Mouse (Mus musculus) lung, postnatal 36 days (tissue): ENCODE measurements around the gene Etnk2.
A peak's percentile ranks its signal among the peaks of the same experiment; 100 is the strongest.

Source experiments
- DNase-seq: peaks from one replicate; pipeline ENCODE4 v3.0.0; 2022; ENCODE audit warnings: mixed read lengths

The Etnk2 gene

DNA sequence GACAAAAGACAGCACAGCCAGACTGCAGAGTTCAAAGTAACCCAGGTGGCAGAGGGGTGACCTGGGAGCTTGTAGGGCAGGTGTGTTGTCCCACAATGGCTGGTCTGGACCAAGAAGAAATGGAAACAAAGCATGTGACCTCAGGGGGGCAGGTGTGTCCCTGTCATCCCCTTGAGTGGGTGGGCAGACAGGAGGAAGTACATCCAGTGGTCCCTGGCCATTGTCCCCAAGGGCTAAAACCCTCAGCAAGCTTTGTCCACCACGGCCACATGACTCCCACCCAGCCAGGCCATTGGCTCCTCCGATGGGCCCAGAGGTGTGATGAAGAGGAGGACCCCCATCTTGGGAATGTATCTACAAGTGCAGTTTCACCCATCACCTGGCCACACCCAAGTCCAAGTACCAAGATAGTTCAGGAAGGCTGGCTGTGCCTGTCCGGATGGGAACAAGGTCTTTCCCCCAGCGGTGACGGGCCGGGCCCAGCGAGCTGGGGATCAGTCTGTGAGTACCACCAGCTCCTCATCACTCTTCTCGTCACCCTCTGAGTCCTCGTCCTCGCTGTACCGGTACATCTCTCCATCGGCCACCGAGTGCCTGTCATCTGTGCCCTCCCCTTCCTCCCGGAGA, 19.9 kb downstream of the Etnk2 start:
- DNase-seq = no peak

- peak; percentile 89 for DNase-seq
Observed at GRCm38 (mm10) chr1:133385506-133385905, 22.1 kb downstream of the Etnk2 start.

GRCm38 (mm10) chr1:133386209-133386608, 22.8 kb downstream of the Etnk2 start:
- no peak for DNase-seq

DNA sequence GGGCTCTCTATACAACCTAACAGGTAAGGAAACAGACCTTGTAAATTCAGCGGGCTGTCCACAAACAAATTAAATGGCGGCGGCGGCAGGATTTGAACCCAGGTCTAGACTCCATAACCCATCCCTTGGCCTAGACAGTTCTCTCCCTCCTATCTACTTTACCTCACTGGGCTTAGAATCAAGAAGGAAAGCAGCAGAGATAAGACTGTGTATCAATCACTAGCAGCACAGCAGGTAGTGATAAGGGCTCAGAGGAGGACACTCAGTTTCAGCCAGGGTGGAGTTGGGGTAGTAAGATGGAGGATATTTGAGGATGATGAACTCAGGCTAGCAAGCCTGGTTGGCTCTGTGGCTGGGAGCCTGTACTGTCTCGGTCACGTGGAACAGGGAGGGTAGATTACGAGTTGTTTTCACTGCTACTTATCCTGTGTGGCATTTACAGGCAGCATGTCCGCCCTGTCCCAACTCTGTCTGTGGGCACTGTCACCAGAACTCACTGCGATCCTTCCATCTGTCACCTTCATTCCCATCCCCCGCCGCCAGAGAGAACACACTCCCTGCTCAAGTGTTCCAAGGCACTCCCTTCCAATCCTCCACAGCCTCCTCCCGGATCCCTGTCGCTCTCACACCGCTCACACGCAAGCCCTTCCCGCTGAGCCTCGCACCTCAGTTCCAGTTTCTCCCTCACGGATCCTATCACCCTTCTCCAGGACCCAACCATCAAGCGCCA, 24.3 kb downstream of the Etnk2 start:
- DNase-seq = no peak

GRCm38 (mm10) chr1:133394702-133395101, 31.3 kb downstream of the Etnk2 start:
- DNase-seq = no peak

DNA sequence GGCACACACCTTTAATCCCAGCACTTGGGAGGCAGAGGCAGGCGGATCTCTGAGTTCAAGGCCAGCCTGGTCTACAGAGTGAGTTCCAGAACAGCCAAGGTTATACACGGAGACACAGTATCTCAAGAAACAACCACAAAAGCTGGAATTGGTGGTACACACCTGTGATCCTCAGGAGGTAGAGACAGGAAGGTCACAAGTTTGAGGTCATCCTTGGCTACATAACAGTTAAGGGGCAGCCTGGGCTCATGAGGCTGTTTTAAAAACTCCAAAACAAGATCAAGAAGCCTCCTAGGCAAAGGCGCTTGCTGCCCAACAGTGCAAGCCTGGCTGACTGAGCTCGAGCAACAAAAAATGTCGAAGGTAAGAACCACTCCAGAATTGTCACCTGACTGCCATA, 33.3 kb downstream of the Etnk2 start:
- no peak for DNase-seq

DNA sequence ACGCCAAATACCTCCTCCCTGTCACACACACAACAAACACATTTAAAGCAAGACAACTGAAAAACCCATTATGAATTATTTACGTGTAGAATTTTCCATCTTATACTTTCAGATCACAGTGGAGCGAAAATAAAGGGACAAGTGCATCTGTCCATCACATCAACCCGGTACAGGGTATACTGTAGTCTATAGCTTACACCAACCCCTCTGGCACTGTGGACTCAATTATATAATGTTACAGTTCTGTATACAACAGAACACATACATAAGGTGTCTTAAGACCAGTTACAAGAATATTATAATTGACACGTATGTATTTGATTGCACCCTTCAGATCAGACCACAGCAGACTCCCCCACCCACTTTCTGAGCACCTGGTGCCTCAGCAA, 33.7 kb downstream of the Etnk2 start:
- no peak for DNase-seq

- DNase-seq = peak; percentile 59
Observed at GRCm38 (mm10) chr1:133397483-133398237, 34.3 kb downstream of the Etnk2 start.

DNA sequence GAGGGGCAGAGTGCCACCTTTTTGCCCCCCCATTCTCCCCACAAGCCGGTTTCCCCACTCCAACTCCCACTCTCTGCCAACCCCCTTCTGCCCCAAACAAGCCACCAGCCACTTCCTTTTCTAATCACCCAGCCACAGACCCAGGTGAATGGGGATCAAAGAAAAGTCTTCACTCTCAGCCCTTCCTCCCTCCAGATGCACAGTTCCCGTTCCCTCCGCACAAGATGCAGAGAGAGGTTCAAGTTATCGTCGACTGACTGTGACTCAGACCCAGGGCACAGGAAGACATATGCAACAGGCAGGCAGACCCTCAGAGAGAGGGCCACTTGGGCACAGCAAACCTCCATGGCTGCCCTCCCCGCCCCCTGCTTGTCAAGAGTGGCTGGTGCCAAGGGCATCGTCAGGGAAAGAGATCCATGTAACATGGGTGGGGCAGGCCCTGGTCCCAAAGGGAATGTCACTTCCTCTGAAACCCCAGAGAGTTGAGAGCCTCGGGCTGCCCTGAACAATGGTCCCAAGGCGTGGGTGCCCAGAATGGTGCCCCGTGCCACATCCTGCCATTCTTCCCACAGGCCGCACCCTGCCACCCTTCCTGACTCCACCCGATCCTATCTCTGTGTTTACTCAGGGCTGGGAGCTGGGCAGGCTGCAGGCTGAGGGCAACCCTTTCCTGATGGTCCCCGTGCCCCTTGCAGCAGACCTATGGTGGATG, 36.8 kb downstream of the Etnk2 start:
- DNase-seq = peak; percentile 91

DNA sequence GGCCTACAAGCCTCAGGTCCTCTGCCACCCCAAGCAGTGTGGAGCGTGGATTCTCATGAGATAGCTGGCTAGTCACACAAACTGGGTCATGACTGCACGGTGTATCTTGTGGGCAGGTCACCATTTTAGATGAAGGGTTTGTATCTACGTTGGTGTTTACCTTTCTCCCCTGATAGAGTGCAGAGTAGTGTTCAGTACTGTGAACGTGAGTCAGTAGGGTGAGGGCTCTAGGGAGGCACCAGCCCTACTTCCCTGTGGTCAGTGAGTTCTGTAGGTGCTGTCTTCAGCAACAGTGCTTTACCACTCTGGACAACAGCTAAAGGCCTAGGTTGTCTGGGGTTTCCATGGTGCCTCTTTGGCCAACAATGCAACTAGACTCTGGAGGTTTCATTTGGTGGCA, 40.6 kb downstream of the Etnk2 start:
- DNase-seq = no peak

DNA sequence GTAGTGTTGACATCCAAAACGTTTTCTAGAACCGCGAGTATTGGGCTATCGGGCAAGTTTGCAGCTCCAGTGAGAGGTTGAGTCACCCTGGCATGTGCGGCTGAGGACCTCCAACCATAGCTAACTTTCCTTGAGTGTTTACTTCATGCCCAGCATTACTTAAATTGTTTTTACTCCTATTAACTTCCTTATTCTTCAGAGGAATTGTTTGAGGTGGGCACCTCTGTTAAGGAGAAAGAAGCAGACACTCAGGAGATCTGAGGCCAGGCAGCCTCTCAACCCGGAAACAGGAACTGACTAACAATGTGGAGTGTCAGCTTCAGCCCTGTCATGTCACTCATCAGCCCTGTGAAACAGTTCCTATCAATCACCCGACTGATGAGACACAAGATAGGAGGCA, 43.2 kb downstream of the Etnk2 start:
- peak; percentile 55 for DNase-seq

GRCm38 (mm10) chr1:133407436-133407835, 44.1 kb downstream of the Etnk2 start:
- peak; percentile 63 for DNase-seq

DNA sequence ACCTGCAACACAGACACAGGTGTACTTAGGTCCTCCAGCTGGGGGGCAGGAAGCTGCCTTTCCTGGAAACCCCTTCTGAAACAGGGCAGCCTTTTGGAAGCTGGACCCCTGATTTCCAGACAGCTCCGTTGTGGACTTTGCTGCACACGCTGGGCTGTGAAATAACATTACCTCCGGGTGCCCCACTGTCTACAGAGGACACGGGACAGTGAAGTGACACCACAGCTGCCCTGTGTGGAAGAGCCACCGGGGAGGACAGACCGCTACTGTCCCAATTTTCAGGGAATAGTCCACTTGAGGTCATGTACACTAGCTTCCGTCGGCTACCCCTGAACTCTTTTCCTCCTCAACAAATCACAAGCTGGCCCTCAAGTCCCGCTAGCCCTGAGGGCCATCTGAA, 44.9 kb downstream of the Etnk2 start:
- no peak for DNase-seq

GRCm38 (mm10) chr1:133408880-133409516, 45.6 kb downstream of the Etnk2 start:
- peak; percentile 1 for DNase-seq

DNA sequence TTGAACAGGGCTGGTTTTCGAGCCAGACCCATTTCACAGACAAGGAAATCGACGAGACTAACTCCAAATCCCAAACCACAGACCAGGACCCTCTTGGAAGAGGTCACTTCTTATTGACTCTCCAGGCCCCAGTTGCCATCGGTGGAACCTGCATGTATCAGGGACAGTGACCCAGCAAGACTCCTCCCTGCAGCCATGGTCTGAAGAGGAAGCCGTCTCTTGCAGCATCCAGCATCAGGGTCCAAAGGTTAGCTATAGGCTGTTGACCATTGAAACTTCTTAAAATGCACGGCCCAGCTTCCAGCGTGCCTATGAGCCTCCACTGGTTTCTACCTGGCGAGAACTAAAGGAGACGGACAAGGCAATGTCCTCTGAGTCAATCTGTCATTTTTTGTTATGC, 46.4 kb downstream of the Etnk2 start:
- DNase-seq = peak; percentile 1

- DNase-seq = no peak
Observed at GRCm38 (mm10) chr1:133411506-133412147, 48.3 kb downstream of the Etnk2 start.

DNA sequence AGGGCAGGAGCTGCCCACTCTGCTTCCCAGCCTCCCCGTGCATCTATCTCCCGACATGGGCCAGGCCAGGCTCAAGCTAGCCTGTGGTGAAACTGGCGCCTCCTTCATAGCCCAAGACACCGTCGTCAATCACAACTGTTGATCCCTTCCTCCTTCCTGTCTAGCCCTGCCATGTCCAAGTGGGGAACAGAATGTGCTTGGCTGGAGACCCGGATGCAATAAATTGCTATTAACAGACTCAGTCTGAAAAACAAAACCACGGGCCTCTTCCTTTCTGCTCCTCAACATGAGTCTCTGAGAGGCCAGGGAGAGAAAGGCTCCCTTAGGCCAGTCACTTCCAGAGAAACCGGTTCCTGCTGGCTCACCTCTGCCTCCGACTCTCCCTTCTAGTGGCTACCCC, 49.6 kb downstream of the Etnk2 start:
- peak; percentile 86 for DNase-seq

- no peak for DNase-seq
Observed at GRCm38 (mm10) chr1:133415086-133415485, 51.7 kb downstream of the Etnk2 start.

DNA sequence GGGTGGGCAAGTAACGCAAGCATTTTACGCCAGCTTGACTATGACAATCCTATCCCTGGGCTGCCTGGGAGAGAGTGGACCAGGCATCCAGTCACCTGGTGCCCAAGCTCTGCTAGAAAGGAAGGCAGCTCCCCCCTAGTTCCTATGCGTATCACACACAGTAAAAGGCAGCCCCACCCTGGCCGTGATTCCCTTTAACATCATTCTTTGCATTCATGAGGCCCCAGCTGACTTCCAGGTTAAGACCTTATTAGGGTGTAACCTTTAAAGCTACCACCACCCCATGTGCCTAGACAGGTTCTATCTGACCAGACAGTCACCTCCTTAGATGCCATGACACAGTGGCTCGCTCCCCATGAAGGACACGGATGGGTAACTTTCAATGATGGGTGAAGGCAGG, 52.1 kb downstream of the Etnk2 start:
- no peak for DNase-seq

DNA sequence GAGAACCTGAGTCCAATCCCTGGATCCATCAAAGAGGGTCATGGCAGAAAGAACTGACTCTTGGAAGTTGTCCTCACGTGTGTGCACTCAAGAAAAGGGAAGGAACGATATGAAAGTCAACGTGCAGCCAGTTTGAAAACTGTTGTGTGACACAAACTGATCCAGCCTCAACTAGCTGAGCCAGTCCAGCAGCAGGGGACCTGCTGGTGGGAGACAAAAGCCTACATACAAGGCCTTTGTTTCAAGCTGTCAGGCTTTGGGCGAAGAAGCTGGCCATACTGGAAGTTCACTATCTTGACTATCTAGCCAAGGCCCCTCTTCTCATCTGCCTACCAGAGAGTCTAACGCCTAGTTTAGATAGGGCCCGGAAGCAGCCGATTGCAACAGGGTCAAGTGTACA, 53.1 kb downstream of the Etnk2 start:
- DNase-seq = no peak

GRCm38 (mm10) chr1:133417113-133417512, 53.7 kb downstream of the Etnk2 start:
- no peak for DNase-seq

DNA sequence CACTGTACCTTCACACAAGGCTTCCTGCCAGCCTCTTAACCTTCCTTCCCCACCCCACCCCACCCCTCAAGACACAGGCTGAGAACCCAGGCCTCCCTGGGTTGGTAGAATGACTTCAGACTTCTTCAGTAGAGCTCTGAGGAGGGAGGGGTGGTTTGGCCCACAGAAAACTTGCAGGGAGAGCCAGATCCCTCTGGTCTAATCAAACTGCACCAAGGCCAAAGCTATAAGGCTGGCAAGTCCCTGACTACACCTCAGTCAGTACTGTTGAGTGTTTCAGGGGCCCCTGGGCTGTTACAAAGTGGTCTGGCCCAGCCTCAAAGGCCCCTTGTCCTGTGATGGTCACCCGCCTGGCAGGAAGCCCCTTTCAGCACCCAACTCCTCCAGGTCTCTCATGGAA, 54.2 kb downstream of the Etnk2 start:
- DNase-seq = no peak
